33 mouse cellular contexts compared by ENCODE assay signal in the genomic region with DNA sequence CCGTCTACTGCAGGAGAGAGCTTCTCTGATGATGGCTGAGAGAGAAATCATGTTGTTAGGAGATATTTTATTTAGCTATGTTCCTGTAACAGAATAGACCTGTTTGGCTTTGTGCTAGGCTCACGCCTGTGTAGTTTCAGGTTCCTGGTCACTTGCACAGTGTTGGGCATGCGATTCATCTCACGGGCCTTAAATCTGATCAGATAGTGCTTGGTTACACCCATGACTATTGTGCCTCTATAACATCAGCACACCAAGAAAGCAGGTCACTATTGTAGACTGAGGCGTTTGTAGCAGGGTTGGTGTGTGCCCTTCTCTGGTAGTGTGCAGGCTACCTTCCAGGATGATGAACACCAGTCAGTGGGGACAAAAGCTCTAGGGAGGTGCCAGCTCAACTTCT.
"Had no signal": no experiment of that assay in that cellular context is flagged by ENCODE, and none has a peak within 500 bp of the region (broad histone marks: within the 10 kb centered on the region; RNA-seq: fewer than 3 reads in every experiment).

No protein-coding gene starts in this region.

- H3K36me3 ChIP-seq: heart, embryonic 12.5 days; heart, embryonic 13.5 days; heart, embryonic 15.5 days; hindbrain, embryonic 10.5 days; hindbrain, embryonic 12.5 days; hindbrain, embryonic 13.5 days; hindbrain, embryonic 15.5 days; intestine, embryonic 15.5 days; kidney, embryonic 15.5 days had no signal

- H3K4me1 ChIP-seq: heart, embryonic 12.5 days; heart, embryonic 15.5 days; hindbrain, embryonic 10.5 days; hindbrain, embryonic 12.5 days; hindbrain, embryonic 13.5 days; hindbrain, embryonic 15.5 days; kidney, embryonic 15.5 days had no signal

- H3K27ac ChIP-seq: heart, embryonic 13.5 days; heart, embryonic 15.5 days; hindbrain, embryonic 10.5 days; hindbrain, embryonic 12.5 days; hindbrain, embryonic 13.5 days; hindbrain, embryonic 14.5 days; hindbrain, embryonic 15.5 days; hindbrain, postnatal 0 days; intestine, embryonic 15.5 days; kidney, embryonic 15.5 days; kidney, postnatal 0 days; layer of hippocampus, adult 2 months; left cerebral cortex, adult 2 months had no signal

- H3K27me3 ChIP-seq: heart, embryonic 12.5 days; heart, embryonic 13.5 days; heart, embryonic 15.5 days; hindbrain, embryonic 12.5 days; hindbrain, embryonic 13.5 days; hindbrain, embryonic 15.5 days; intestine, embryonic 15.5 days; kidney, embryonic 15.5 days had no signal

- H3K9ac ChIP-seq: heart, embryonic 12.5 days; heart, embryonic 13.5 days; heart, embryonic 15.5 days; hindbrain, embryonic 12.5 days; hindbrain, embryonic 13.5 days; hindbrain, embryonic 14.5 days; hindbrain, embryonic 15.5 days; intestine, embryonic 15.5 days; kidney, embryonic 15.5 days had no signal

- H3K4me3 ChIP-seq: heart, embryonic 12.5 days; heart, embryonic 13.5 days; heart, embryonic 15.5 days; hindbrain, embryonic 10.5 days; hindbrain, embryonic 12.5 days; hindbrain, embryonic 13.5 days; hindbrain, embryonic 15.5 days; intestine, embryonic 15.5 days; kidney, embryonic 15.5 days; layer of hippocampus, adult 2 months; left cerebral cortex, adult 2 months had no signal

- DNase-seq: heart, postnatal 14 days; heart, postnatal 36 days; kidney, adult 11 months; kidney, adult 18-20 months; kidney, adult 2 months; kidney, adult 8-10 months; kidney, adult 9 months; kidney, postnatal 10 days; kidney, postnatal 14 days; kidney, postnatal 25 days; kidney, postnatal 36 days; kidney, postnatal 4 days; layer of hippocampus, adult 9-11 months; layer of hippocampus, postnatal 36 days had no signal

- ATAC-seq: hindbrain, embryonic 16.5 days; hindbrain, postnatal 0 days; inflammation-experienced regulatory T-cells, adult 6 months; intestine, embryonic 15.5 days; intestine, embryonic 16.5 days; intestine, postnatal 0 days had no signal

- H3K9me3 ChIP-seq: heart, embryonic 12.5 days; heart, embryonic 13.5 days; heart, embryonic 15.5 days; hindbrain, embryonic 10.5 days; hindbrain, embryonic 12.5 days; hindbrain, embryonic 13.5 days; hindbrain, embryonic 15.5 days; intestine, embryonic 15.5 days; kidney, embryonic 15.5 days had no signal

- H3K4me2 ChIP-seq: heart, embryonic 11.5 days; heart, embryonic 12.5 days; heart, embryonic 13.5 days; heart, embryonic 15.5 days; hindbrain, embryonic 12.5 days; hindbrain, embryonic 13.5 days; hindbrain, embryonic 14.5 days; hindbrain, embryonic 15.5 days; intestine, embryonic 15.5 days; kidney, embryonic 15.5 days had no signal
